Mouse (Mus musculus) small intestine, adult 2 months (tissue): ENCODE data around the gene Slc38a10. TPM values are rescaled to one million over a fixed set of nuclear protein-coding genes. Genes with fewer than 3 reads are reported as not detected.

ENCODE experiments used
- H3K27ac ChIP-seq: fragments of 200-500 bp; 2 replicates; pipeline ENCODE4 v1.5.1; 2012; ENCODE audit warnings: low read depth, low read length, control low read depth, inconsistent platforms; ENCODE audit not compliant: insufficient read depth
- H3K27me3 ChIP-seq: fragments of 200-500 bp; 2 replicates; pipeline ENCODE4 v1.6.1; 2012; ENCODE audit warnings: mild to moderate bottlenecking, moderate library complexity, low read length, inconsistent platforms; ENCODE audit not compliant: control insufficient read depth, insufficient read depth
- H3K36me3 ChIP-seq: fragments of 200-500 bp; 2 replicates; pipeline ENCODE4 v1.6.1; 2012; ENCODE audit warnings: mild to moderate bottlenecking, low read length, control low read depth, inconsistent platforms; ENCODE audit not compliant: control insufficient read depth, insufficient read depth
- H3K4me1 ChIP-seq: fragments of 200-500 bp; 2 replicates; pipeline ENCODE4 v1.6.1; 2012; ENCODE audit warnings: low read length, inconsistent platforms, mixed read lengths; ENCODE audit not compliant: control insufficient read depth, insufficient read depth, insufficient read length
- H3K4me3 ChIP-seq: fragments of 200-500 bp; 2 replicates; pipeline ENCODE4 v1.5.1; 2012; ENCODE audit warnings: low read depth, mild to moderate bottlenecking, control low read depth, inconsistent platforms, low read length, moderate library complexity
- CTCF ChIP-seq: fragments of 200-500 bp; IDR thresholded peaks from 2 replicates; pipeline ENCODE4 v1.5.1; 2012; ENCODE audit warnings: low read depth, mild to moderate bottlenecking, control low read depth, inconsistent platforms, low read length, moderate library complexity, mixed read lengths; ENCODE audit not compliant: insufficient replicate concordance, insufficient read length; ENCODE audit errors: extremely low read depth
- POLR2A ChIP-seq: fragments of 200-500 bp; IDR thresholded peaks from 2 replicates; pipeline ENCODE4 v1.6.1; 2012; ENCODE audit warnings: low read depth, mild to moderate bottlenecking, control low read depth, inconsistent platforms, low read length, moderate library complexity
- WGBS: fragments of 180-500 bp; shearing (Covaris S2); methylation state at CpG from one replicate; pipeline ENCODE4 v1.1.7; 2018; 5-methylcytosine and 5-hydroxymethylcytosine counted together
- polyA plus RNA-seq: library from polyadenylated mRNA; depleted of rRNA; stranded (reverse); fragments of >200 nt; gene quantifications from 2 replicates; pipeline ENCODE4 v1.2.3, GENCODE M21; 2012

Gene Slc38a10
- polyA plus RNA-seq, 1 experiment = 108 TPM

DNA sequence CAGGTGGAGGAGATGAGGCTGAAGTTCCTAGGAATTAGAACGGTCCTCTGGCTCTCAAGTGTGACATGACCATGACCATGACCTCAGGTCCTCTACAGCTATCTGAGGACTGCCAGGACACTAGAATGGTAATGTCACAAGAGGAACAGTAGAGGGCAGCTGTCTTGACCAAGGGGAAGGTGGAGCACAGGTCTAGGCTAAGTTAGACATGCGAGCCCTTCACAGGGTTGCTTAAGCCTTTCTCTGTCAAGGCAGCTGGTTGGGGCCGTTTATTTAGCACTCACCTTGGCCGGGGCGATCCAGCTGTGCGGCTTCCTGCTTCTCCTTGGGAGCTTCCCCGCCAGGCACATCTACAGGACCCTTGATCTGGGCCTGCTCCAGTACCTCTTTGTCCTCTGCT is 40.6 kb downstream of the Slc38a10 start:
- H3K4me1 ChIP-seq = peaks cover 10% of the 10 kb centered on the region
- 76% methylated on average over 7 of the region's 7 CpGs for WGBS
- H3K4me3 ChIP-seq = no peak overlapping the region
- H3K27me3 ChIP-seq = no peaks in the 10 kb centered on the region
- TF ChIP-seq CTCF (peak; percentile 33; the same call in 1 of the 2 replicates), POLR2A (no peak)
- peaks cover 38% of the 10 kb centered on the region for H3K36me3 ChIP-seq
- no peak overlapping the region for H3K27ac ChIP-seq

DNA sequence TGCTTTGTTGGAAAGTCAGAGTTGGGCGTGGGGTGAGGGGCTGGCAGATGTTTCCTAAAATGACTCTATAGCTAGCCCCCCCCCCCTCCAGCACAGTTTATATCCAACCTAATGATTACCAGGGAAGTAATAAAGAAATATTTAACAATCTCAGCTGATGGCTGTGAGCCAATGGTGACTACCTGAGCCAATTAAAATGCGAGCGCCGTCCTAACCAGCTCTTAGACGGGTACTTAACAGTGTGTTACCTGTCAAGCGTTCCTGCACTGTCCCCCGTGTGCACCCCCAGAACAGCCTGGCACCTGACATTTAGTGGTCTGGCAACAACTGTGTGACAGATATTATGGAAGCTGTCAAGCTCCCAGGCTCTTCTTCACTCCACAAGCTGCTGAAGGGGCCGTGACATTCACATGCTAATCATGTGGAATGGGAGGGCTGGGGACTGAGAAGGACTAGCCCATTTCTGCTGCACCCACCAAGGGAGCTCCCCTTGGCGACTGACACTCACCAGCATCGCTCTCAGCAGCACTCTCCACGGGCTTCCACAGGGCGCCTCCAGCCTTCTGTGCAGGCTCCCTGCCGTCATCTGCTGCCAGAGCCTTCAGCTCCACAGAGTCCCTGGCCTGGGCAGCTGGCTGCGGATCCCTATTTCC is 41.5 kb downstream of the Slc38a10 start:
- H3K27ac ChIP-seq = no peak overlapping the region
- peaks cover 10% of the 10 kb centered on the region for H3K4me1 ChIP-seq
- TF ChIP-seq CTCF = no peak
- no peak for TF ChIP-seq POLR2A
- no peak overlapping the region for H3K4me3 ChIP-seq
- 51% methylated on average over 14 of the region's 14 CpGs for WGBS
- no peaks in the 10 kb centered on the region for H3K27me3 ChIP-seq
- H3K36me3 ChIP-seq = peaks cover 41% of the 10 kb centered on the region

DNA sequence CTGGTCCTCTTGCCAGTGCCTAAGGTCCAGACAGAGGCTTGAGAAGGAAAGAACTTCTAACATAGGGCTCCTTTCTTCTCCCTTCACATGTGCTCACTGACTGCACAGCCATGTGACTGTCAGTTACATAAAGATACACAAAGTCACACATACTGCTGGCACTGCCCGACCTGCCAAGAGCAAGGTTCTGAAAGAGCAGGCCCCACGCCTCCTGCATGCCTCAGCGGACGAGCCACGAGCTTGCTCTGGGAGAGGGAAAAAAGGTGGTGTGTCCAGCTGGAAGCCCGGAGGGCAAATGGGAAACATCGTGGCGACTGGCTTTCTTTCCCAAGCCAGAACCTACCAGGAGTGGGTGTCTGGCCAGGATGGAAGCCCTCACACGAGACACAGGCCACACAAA is 43.4 kb downstream of the Slc38a10 start:
- WGBS = 88% methylated on average over 9 of the region's 9 CpGs
- H3K4me3 ChIP-seq = no peak overlapping the region
- peaks cover 47% of the 10 kb centered on the region for H3K36me3 ChIP-seq
- peaks cover 10% of the 10 kb centered on the region for H3K4me1 ChIP-seq
- TF ChIP-seq CTCF = no peak
- no peak for TF ChIP-seq POLR2A
- no peaks in the 10 kb centered on the region for H3K27me3 ChIP-seq
- no peak overlapping the region for H3K27ac ChIP-seq

DNA sequence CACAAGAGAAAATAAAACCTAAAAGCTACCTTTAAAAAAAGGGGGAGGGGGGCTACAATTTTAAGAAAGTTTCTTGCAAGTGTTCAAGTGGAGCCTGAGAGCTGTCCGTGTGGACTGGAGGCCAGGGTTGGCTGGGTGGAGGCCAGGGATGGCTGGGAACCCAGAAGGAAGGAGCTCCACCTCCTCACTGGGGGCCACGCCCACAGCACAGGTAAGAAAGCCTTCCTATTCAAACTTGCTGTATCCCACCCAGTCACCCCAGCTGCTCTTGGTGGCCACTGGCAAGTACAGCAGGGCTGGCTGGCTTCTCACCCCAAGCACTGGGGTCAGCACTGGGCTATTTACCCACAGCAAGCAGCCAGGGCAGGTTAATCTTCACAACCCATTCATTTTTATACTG is 44.1 kb downstream of the Slc38a10 start:
- WGBS = 60% methylated on average over 2 of the region's 2 CpGs
- Histone ChIP-seq H3K27me3 (no peaks in the 10 kb centered on the region), H3K4me3 (no peak overlapping the region), H3K36me3 (peaks cover 47% of the 10 kb centered on the region), H3K27ac (no peak overlapping the region), H3K4me1 (peaks cover 10% of the 10 kb centered on the region)
- TF ChIP-seq POLR2A (no peak), CTCF (no peak)

DNA sequence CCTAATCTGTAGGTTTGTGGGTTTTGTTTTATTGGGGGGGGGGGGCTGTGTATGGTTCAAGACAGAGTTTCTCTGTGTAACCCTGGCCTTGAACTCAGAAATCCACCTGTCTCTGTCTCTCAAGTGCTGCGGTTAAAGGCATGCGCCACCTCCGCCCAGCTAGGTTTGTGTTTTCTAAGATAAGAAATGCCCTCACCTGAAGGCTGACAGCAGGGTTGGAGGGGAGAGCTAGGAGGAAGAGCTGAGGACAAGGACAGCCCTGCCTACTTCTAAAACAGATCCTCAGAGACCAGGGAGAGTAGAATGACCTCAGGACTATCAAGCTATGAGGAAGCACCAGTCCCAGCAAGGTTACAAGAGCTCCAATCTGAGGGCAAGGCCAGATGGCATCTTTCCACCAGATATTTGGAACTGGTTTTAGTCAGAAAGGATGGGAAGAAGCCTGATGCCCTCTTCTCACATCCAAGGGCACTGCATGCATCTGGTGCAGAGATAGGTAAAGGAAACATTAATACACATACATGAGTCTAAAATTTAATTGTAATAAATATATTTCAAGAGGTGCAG is 47.6 kb downstream of the Slc38a10 start:
- 50% methylated on average over 3 of the region's 3 CpGs for WGBS
- H3K4me3 ChIP-seq = no peak overlapping the region
- no peak for TF ChIP-seq CTCF
- no peak for TF ChIP-seq POLR2A
- peaks cover 8% of the 10 kb centered on the region for H3K4me1 ChIP-seq
- no peaks in the 10 kb centered on the region for H3K27me3 ChIP-seq
- H3K27ac ChIP-seq = no peak overlapping the region
- peaks cover 39% of the 10 kb centered on the region for H3K36me3 ChIP-seq

DNA sequence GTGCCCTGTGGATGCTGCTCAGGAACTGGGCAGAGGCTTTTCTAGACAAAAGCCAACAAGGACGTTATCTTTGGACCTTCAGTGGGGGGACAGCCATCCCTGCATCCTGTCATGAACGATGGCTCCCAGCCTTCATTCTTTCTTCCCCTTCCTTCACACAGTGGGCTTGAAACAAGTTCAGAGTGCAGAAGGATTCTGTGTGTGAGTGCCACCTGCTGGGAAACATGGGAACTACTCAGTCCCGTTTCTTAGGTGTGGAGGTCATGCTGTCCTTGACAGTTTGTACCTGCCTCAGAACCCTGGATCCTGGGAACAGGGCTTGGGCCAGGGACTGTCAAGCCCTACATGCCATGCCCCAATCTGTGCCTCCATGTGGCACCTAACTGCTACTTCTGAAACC is 50.1 kb downstream of the Slc38a10 start:
- Histone ChIP-seq H3K36me3 (peaks cover 27% of the 10 kb centered on the region), H3K4me3 (no peak overlapping the region), H3K4me1 (peaks cover 11% of the 10 kb centered on the region), H3K27ac (no peak overlapping the region), H3K27me3 (no peaks in the 10 kb centered on the region)
- TF ChIP-seq CTCF (peak; percentile 57; the same call in 1 of the 2 replicates), POLR2A (no peak)
- 5% methylated on average over 3 of the region's 3 CpGs for WGBS

DNA sequence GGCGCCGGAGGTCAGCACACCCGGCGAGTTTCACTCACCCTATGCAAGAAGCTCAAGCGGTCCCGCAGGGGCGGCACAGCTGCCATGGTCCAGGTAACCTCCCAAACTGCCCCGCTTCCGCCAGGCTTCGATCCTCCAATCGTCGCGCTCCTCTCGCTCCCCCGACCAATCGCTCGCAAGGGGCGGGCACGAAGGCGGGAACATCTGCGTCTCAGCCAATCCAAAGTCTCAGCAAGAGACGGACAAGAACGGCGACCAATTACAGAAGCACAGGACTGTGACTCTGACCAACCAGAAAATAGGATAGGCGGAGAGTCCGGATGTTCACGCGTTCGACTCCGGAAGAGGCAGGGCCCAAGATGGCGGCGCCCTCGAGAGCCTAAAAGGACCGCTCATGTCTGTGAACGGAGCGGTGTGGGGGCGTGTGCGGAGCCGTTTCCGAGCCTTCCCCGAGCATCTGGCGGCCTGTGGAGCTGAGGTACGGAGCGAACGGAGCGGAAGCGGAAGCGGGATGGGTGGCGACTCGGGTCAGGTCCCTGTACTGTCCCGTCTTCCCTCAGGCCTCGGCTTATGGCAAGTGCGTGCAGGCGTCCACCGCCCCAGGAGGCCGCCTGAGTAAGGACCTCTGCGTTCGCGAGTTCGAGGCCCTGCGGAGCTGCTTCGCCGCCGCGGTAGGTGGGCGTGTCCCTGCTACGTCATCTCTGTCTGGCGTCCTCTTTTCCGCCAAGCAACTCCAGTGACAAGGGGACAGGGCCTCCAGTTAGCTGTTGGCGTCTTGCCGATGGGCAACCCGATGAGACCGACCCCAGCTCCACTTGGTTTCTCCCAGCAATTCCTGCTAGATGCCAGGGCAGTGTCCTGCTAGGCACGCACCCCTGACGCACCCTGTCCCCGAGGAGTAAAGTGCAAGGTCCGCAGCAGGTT is 52.3 kb downstream of the Slc38a10 start, which contains the start of the genes Tepsin and Ndufaf8:
TSS of gene Tepsin (minus strand) at position 144 of the 924 bp plus-strand sequence.
TSS of gene Ndufaf8 (plus strand) at position 341 of the 924 bp plus-strand sequence.
- H3K27ac ChIP-seq = peak within 1 kb of the TSS; percentile 93
- H3K4me3 ChIP-seq = peak within 1 kb of the TSS; percentile 93
- peaks cover 11% of the 10 kb centered on the region for H3K4me1 ChIP-seq
- H3K27me3 ChIP-seq = no peaks in the 10 kb centered on the region
- TF ChIP-seq CTCF (no peak), POLR2A (no peak; the same call in none of the 2 replicates)
- H3K36me3 ChIP-seq = peaks cover 25% of the 10 kb centered on the region
- under 1% methylated on average over 77 of the region's 77 CpGs for WGBS
